Mouse (Mus musculus) 3134 (cell line): ENCODE results near the gene Ssbp2.

ENCODE experiments used
- DNase-seq: peaks from one replicate; pipeline ENCODE4 v3.0.0-alpha.2; 2011; ENCODE audit warnings: low spot score; ENCODE audit not compliant: insufficient read length; ENCODE audit errors: extremely low read depth

Gene Ssbp2

DNA sequence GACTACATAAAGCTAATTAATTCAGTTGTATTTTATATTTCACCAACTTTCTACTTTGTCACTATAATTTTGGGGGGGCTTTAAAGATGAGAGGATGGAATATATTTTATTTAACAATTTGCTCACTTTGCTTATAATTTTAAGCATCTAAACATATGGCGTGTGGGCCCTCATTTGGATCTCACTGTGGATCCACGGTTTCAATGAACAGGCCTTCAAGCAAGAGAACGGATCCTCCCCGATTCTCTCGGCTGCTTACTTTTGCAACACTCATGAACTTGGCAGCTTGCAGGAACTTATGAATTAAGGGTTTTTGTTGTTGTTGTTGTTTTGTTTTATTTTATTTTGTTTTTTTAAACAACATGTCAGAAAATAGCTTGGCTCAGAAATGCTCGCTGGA is 259.4 kb downstream of the Ssbp2 start:
- no peak for DNase-seq

DNA sequence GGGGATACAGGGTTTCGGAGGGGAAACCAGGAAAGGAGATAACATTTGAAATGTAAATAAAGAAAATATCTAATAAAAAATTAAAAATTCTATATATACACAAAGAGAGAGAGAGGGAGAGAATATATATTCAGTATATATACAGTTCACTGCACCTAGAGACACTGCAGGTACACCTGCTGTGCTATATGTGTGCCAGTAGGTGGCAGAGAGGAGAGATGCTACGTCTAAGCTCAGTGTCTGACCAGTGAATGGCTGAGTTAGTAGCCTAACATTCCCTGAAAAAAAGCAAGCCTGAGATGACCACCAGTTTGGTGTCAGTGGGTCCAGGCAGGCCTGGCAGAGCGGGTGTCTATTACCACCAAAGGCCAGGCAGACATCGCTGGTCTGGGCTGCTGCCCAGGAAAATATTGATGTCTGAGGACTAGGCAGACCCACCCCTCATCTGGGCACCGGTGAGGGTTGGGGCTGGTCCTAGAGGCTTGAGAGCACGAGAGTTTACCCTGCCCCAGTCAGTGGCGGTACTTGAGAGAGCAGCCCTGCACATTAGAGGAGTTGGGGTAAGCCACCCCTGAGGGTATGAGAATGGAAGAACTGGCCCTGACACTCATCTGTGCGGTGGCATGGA is 263.1 kb downstream of the Ssbp2 start:
- DNase-seq, result peak; percentile 14

DNA sequence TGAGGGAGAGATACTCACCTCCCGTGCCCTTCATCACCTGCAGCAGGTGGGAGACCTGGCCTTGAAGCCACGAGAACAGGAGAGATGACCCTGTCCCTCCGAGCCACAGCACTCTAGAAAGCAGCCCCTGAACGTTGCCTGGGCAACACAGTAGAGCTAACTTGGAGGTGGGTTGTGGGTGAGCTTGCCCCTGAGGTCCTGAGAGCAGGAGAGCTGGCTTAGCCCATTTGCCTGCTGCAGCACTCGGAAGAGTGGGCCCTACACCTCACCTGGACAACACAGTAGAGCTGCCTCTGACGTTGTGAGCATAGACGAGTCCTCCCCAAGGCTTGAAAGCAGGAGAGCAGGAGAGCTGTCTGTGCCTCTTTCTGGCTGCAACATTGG is 263.6 kb downstream of the Ssbp2 start:
- DNase-seq, result no peak

DNA sequence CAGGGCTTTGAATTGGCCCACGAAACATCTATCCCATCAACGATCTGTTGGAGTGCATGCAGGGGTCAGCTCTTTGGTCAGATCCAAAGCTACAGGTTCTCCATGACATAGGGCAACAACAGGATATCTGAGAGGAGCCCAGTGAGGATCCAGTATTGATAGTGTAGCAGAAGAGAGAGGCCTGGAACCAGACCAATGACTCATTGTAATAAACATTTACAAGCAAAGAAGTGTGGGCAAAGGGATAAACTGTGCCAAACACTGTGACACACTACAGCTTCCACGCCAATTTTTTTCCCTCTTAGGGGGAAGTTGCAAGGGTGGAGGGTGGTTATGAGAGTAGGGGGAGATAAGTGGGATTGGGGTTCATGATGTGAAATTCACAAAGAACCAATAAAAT is 264.1 kb downstream of the Ssbp2 start:
- DNase-seq, result peak; percentile 50

DNA sequence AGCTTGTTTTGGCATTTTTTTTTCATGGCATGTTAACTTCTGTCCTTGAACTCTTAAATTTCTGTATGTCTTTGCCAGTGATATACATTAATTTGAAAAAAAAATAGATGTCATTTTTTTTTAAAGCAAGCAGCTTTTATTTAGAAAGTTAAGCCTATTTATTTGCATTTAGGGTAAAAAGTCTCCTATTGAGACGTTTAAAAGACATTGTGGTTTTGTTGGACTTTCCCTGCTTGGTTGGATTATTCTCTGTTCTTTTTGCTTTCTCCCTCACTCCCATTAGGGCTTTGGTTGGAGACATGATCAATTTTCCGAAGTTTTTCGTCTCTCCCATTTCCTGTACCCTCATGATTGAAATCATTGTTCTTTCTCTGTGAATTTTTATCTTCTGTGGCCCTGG is 265.0 kb downstream of the Ssbp2 start:
- DNase-seq, result no peak

DNA sequence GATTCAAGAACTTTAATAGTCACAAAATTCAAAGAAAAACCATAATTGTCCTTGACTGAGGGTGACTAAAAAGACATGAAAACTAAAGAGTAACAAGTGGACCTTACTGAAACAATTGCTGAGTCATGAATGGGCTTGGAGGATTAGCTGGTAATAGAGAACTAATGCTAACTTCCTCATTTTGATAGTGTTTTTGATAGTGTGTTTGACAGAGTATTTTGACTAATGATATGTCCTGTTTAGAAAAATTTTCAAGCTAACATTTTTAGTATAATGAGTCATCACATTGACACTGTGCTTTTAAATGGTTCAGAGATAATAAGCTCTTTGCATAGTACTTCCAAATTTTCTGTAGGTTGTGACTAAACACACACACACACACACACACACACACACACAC is 267.8 kb downstream of the Ssbp2 start:
- DNase-seq, result no peak

DNA sequence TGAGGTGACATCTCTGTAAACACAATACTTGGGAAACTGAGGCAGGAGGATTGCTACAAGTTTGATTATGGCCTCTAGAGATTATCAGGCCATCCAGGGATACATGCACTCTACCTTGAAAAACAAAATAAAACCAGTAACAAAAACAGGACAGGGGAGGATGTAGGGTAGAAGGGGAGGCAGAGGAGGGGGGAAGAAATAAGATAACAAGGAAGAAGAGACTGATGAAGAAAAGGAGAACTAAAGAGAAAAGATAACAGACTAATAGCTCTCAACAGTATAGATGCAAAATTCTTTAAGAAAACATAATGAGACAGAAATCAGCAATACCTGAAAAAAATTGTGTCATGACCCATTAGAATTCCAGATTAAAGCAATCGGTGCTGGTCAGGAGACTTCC is 277.1 kb downstream of the Ssbp2 start:
- DNase-seq, result no peak

DNA sequence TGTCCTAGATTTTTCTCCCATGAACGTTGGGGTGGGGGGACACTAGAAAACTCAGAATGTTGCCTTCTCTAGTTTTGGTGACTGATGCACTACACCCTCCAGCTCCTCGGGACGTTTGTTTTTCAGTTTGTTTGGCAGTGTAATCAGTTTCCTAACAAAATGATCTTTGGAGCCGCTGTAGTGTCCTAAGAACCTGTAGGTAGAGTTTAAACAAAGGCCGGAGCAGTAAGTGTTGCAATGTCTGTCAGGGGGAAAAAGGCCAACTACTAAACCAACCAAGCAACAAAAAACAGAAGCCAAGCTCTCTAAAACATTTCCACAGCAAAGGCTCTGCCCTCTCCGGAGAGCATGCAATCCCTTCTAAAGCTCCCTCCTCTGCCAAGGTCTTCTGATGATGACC is 280.8 kb downstream of the Ssbp2 start:
- no peak for DNase-seq

DNA sequence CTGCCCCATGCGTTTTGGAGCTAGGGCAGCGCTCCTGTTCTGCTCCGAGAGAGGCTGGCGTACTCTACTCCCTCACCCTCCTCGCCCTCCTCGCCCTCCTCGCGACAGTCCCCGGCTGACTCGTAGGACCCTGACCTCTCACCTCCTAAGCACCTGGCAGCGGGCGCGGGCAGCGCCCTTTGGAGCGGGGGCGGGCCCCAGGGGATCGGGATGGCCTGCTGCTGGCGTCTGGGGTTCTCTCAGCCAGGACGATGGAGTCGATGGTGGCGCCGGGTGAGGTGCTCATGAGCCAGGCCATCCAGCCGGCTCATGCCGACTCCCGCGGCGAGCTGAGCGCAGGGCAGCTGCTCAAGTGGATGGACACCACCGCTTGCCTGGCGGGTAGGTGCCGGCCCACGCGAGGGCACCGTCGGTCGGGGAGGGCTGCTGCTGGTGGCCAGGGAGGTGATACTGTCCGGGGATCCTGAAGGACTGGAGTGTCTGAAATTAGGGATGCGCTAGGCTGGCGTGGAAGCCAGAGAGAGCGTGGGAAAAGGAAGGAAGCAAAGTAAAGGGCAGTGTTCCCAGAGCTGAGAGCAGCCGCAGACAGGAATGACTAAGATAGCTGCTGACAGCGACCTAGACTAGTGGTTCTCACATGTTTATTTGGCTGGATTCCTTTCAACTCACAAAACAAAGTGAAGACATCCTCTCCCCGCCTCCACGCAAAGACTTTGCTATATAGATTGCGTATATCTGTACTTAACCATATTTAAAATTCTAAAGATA is 281.4 kb downstream of the Ssbp2 start, which contains the start of gene Acot12:
TSS of gene Acot12 (plus strand) at position 233 of the 768 bp plus-strand sequence.
- DNase-seq, result no peak

DNA sequence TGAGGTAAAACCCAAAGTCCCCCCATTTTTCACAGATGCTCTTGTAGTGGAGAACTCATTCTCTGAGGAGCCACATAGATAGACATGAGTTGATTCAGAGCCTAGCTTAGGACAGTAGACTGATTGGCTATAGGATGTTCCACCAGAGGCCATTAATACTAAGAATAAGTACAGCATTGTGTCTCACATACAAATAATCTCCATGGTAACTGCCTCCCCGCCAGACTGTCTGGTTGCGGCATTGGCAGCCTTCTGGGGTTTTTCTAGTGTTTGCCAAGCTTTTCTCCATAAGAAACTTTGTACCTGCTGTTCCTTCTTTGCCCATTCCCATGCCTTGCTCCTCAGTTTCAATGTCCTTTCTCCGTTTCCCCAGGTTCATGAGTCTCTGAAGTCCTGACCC is 283.1 kb downstream of the Ssbp2 start:
- DNase-seq, result no peak

DNA sequence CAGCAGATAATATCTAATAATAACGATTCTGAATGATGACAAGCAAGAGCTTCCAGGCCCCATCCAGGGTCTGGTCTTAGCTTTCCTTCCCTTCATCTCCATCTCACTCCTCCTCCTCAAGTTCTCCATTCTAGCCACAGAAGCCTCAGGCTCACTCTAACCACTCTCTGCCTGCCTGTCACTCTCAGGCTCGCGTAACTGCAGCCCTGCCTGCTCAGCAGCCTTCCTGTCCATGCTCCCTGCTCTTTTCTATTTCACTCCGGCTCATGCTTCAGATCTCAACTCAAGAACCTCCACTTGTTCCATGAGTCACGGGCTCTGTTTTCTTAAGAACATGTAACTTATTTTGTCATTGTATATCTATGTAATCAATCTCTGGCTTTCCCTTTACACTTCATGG is 286.4 kb downstream of the Ssbp2 start:
- no peak for DNase-seq

DNA sequence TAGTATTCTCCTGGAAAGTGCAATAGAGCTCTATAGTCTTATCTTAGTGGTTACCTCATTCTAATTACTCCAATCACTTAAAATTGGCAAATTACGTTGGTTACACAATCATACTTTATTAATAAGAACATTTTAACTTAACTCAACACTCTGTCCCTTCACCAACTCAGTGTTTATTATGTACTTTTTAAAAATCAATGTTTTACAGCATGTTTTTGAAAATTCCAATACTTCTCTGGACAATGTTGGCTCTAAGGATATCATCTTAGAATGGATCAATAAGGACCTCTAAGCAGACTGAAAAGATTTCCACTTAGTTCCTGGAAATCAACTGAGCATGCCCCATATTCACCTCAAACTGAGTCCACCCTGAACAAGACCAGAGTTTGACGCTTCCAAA is 288.3 kb downstream of the Ssbp2 start:
- DNase-seq, result no peak

DNA sequence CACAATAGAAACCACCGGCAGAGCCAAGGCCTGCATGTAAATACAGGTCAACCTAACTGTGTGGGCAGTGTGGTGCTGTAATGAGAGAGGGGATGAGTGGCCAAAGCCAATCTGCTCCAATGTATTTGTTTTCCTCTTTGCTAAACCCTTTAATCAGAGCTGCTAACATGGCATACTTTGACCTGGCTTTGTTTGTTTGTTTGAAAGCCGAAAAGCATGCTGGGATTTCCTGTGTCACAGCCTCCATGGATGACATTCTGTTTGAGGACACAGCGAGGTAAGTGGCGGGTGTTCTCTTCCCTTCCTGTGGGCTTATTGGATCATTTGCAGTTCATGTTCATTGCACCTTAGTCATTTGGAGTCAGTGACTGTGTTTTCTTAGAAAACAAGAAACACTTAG is 289.9 kb downstream of the Ssbp2 start:
- no peak for DNase-seq
